Mouse (Mus musculus) spleen, adult 2 months (tissue): ENCODE measurements around the gene Slc20a1.

Source experiments
- CTCF ChIP-seq: fragments of 200-500 bp; IDR thresholded peaks from 2 replicates; pipeline ENCODE4 v1.5.1; 2011; ENCODE audit warnings: mild to moderate bottlenecking, inconsistent platforms; ENCODE audit not compliant: insufficient read depth, insufficient read length, insufficient replicate concordance; ENCODE audit errors: extremely low read depth
- POLR2A ChIP-seq: fragments of 200-500 bp; IDR thresholded peaks from 2 replicates; pipeline ENCODE4 v1.6.1; 2011; ENCODE audit warnings: low read depth, low read length, inconsistent platforms

DNA sequence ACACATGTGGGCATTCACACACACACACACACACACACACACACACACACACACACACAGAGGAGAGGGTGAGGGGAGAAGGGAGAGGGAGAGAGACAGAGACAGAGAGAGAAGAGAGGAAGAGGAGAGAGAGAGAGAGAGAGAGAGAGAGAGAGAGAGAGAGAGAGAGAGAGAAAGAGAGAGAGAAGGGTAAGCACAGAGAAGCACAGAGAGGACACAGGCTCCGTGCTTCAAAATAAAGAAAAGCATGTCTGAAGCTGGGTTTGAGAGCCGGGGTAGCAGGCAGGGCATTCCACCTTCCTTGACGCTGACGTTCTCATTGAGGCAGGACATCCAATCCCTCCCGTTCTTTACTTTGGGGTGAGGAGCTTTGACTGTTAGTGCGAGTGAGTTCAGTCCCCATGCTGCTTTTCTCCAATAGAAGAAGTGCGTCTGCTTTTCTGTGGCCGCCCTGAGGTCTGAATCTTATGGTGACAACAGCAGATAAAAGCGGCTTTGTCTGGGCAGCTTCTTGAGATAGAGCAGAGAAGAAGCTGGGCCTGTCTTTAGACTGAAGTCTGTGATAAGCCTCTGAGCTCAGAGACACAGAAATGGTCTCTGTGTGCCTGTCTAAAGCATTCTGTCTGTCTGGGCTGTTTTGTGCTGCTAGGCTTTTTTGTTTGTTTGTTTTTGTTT, 35.4 kb downstream of the Slc20a1 start:
- TF ChIP-seq CTCF (no peak), POLR2A (no peak)
